In genomic region chr8:123654763-123655162, GRCm38 (mm10) we compare ENCODE assay signal across 9 mouse cellular contexts. TPM values are rescaled to one million over a fixed set of nuclear protein-coding genes. Genes with fewer than 3 reads are reported as not detected.
DNase-seq lines count a peak whose midpoint lies in the region; ATAC-seq and TF ChIP-seq lines count a peak whose summit lies in the region.
"Had no signal": no experiment of that assay in that cellular context is flagged by ENCODE, and none has a peak within 500 bp of the region (broad histone marks: within the 10 kb centered on the region; RNA-seq: fewer than 3 reads in every experiment).

No protein-coding gene starts in this region.

- H3K4me1 ChIP-seq in heart, embryonic 13.5 days = peaks cover 41% of the 10 kb centered on the region
- H3K4me1 ChIP-seq in embryonic facial prominence, embryonic 12.5 days = peaks cover 20% of the 10 kb centered on the region
- H3K4me1 ChIP-seq in intestine, postnatal 0 days (replicated peaks; ENCODE audit: control insufficient read depth, insufficient read depth, low read length) = no peaks in the 10 kb centered on the region; the same call in 1 of the 2 replicates
- H3K4me1 ChIP-seq in neural tube, embryonic 11.5 days (ENCODE audit: control insufficient read depth, insufficient read depth, low read length) = peaks cover 11% of the 10 kb centered on the region

- no peak for TF ChIP-seq CTCF in intestine, postnatal 0 days (IDR thresholded peaks at IDR 0.05; ENCODE audit: low read depth)

- peaks cover 38% of the 10 kb centered on the region for H3K36me3 ChIP-seq in heart, embryonic 13.5 days
- peaks cover 30% of the 10 kb centered on the region for H3K36me3 ChIP-seq in embryonic facial prominence, embryonic 12.5 days
- H3K36me3 ChIP-seq in intestine, postnatal 0 days (ENCODE audit: control insufficient read depth, insufficient read depth) = peaks cover 28% of the 10 kb centered on the region
- peaks cover 6% of the 10 kb centered on the region for H3K36me3 ChIP-seq in neural tube, embryonic 11.5 days (ENCODE audit: control insufficient read depth, insufficient read depth, low read length)

- no peaks in the 10 kb centered on the region for H3K9me3 ChIP-seq in heart, embryonic 13.5 days
- no peaks in the 10 kb centered on the region for H3K9me3 ChIP-seq in embryonic facial prominence, embryonic 12.5 days
- H3K9me3 ChIP-seq in intestine, postnatal 0 days (ENCODE audit: control insufficient read depth) = no peaks in the 10 kb centered on the region
- no peaks in the 10 kb centered on the region for H3K9me3 ChIP-seq in neural tube, embryonic 11.5 days (ENCODE audit: control insufficient read depth, low read length)

- peak overlapping the region; percentile 87 for H3K4me3 ChIP-seq in heart, embryonic 13.5 days
- H3K4me3 ChIP-seq in embryonic facial prominence, embryonic 12.5 days = peak overlapping the region; percentile 69
- H3K4me3 ChIP-seq in intestine, postnatal 0 days (ENCODE audit: low read depth, low read length) = peak overlapping the region; percentile 71
- H3K4me3 ChIP-seq in neural tube, embryonic 11.5 days (ENCODE audit: low read depth, low read length) = peak overlapping the region; percentile 81

- intact Hi-C loops in left cerebral cortex, postnatal 14 days (cut with DNase I) = loop anchor here (2.0 to 5.0 kb wide), 2 partner anchors 74 to 113 kb away; no protein-coding TSS in a partner anchor
- intact Hi-C loops in left cerebral cortex, postnatal 10 days (cut with DNase I) = loop anchor here (5.0 kb wide), 2 partner anchors 73 to 113 kb away; no protein-coding TSS in a partner anchor

- H3K4me2 ChIP-seq in heart, embryonic 13.5 days = peak overlapping the region; percentile 72
- peak overlapping the region; percentile 62 for H3K4me2 ChIP-seq in embryonic facial prominence, embryonic 12.5 days (replicated peaks)
- H3K4me2 ChIP-seq in intestine, postnatal 0 days (replicated peaks; ENCODE audit: low read depth) = peak overlapping the region; percentile 79
- H3K4me2 ChIP-seq in neural tube, embryonic 11.5 days (ENCODE audit: low read depth) = peak overlapping the region; percentile 66

- WGBS in heart, embryonic 13.5 days = 25% methylated on average over 5 of the region's 5 CpGs
- 6% methylated on average over 5 of the region's 5 CpGs for WGBS in embryonic facial prominence, embryonic 12.5 days
- 21% methylated on average over 5 of the region's 5 CpGs for WGBS in intestine, postnatal 0 days
- WGBS in neural tube, embryonic 11.5 days = 9% methylated on average over 5 of the region's 5 CpGs

- no peak for DNase-seq in heart, adult 9 months (ENCODE audit: low spot score in 2 of 2)
- no peak for DNase-seq in neural tube, embryonic 11.5 days (ENCODE audit: low spot score)
- no peak for DNase-seq in spleen, postnatal 10 days (ENCODE audit: low spot score in 2 of 2)
- DNase-seq in left cerebral cortex, postnatal 14 days (ENCODE audit: low spot score in 2 of 2) = no peak
- DNase-seq in left cerebral cortex, postnatal 10 days (ENCODE audit: extremely low spot score in 1 of 2, low spot score in 2 of 2) = no peak

- H3K27ac ChIP-seq in heart, embryonic 13.5 days (replicated peaks) = peak overlapping the region; percentile 91
- 0 out of 2 replicates have a peak overlapping the region, but pooled peaks have one; percentile 20 for H3K27ac ChIP-seq in embryonic facial prominence, embryonic 12.5 days
- H3K27ac ChIP-seq in intestine, postnatal 0 days (ENCODE audit: low read depth, low read length) = peak overlapping the region; percentile 30
- no peak overlapping the region for H3K27ac ChIP-seq in neural tube, embryonic 11.5 days (ENCODE audit: low read depth, low read length)

- 0 out of 2 replicates have a peak, but pooled peaks cover 4% of the 10 kb centered on the region for H3K27me3 ChIP-seq in heart, embryonic 13.5 days (replicated peaks)
- H3K27me3 ChIP-seq in embryonic facial prominence, embryonic 12.5 days = no peaks in the 10 kb centered on the region
- H3K27me3 ChIP-seq in intestine, postnatal 0 days (replicated peaks; ENCODE audit: control insufficient read depth, insufficient read depth, low read length) = no peaks in the 10 kb centered on the region
- no peaks in the 10 kb centered on the region for H3K27me3 ChIP-seq in neural tube, embryonic 11.5 days (ENCODE audit: control insufficient read depth, insufficient read depth, low read length)

- peak overlapping the region; percentile 96 for H3K9ac ChIP-seq in heart, embryonic 13.5 days
- H3K9ac ChIP-seq in embryonic facial prominence, embryonic 12.5 days = peak overlapping the region; percentile 85
- H3K9ac ChIP-seq in intestine, postnatal 0 days (ENCODE audit: low read depth, low read length) = peak overlapping the region; percentile 96
- H3K9ac ChIP-seq in neural tube, embryonic 11.5 days (ENCODE audit: low read length) = peak overlapping the region; percentile 51

- no peak for ATAC-seq in heart, embryonic 13.5 days (ENCODE audit: extremely low read depth, insufficient number of reproducible peaks, low FRiP score, low TSS enrichment)
- no peak for ATAC-seq in embryonic facial prominence, embryonic 12.5 days (ENCODE audit: insufficient number of reproducible peaks, insufficient read depth, low FRiP score, low TSS enrichment)
- no peak for ATAC-seq in intestine, postnatal 0 days
- ATAC-seq in neural tube, embryonic 11.5 days (ENCODE audit: insufficient read depth, low FRiP score, low TSS enrichment) = no peak
- ATAC-seq: inflammation-experienced regulatory T-cells, adult 6 months had no signal

RNA-seq across cellular contexts. Expression of gene Rhou, which starts 1.0 kb away (rescaled TPM):
- polyA plus RNA-seq in heart, embryonic 13.5 days (2015; fragmentation: Nextera tagmentation; extraction: Ambion mirVana) = 7.1 and 8.3 TPM in 2 replicates
- polyA plus RNA-seq in embryonic facial prominence, embryonic 12.5 days (2016; fragmentation: Nextera tagmentation; extraction: Ambion mirVana) = 9.1 and 10.0 TPM in 2 replicates
- polyA plus RNA-seq in intestine, postnatal 0 days (2015; fragmentation: Nextera tagmentation; extraction: Ambion mirVana) = 18.7 and 19.5 TPM in 2 replicates
- polyA plus RNA-seq in neural tube, embryonic 11.5 days (2014; fragmentation: Nextera tagmentation; extraction: Ambion mirVana) = 13.9 and 15.7 TPM in 2 replicates
- total RNA-seq in left cerebral cortex, postnatal 14 days (2021) = 10 to 100 TPM; 40.6 to 51.9 TPM
- total RNA-seq in left cerebral cortex, postnatal 10 days (2021) = 10 to 100 TPM; 55.4 to 56.1 TPM
- polyA plus RNA-seq: inflammation-experienced regulatory T-cells, adult 6 months had no signal
